Mouse (Mus musculus): Measurements from ENCODE around the gene Zfp609. TPM values are rescaled to one million over a fixed set of nuclear protein-coding genes. Genes with fewer than 3 reads are reported as not detected.
A peak's percentile ranks its signal among the peaks of the same experiment; 100 is the strongest.

The Zfp609 gene
- polyA plus RNA-seq, 1 experiment = 6.1 TPM

DNA sequence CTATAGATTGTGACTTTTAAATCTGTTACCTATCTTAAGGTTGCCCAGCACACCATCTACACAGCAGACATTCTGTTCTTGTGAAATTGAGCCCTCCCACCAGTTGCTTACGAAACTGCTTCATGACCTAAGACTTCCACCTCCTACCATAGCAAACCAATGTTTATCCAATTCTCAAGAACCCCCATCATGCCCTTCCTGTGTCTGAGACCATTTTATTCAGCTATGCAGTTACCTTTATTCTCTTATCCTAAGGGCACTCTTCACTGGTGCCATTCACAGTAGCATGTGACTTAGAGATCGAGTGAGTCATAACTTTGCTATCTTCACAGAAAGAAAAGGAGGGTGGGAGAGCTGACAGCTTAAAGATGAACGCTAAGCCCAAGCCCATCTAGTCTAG, 1.1 kb upstream of the Zfp609 start:
- Histone ChIP-seq H3K4me3 (ENCODE audit: low read depth, low read length) (no peak overlapping the region), H3K4me1 (ENCODE audit: control insufficient read depth, insufficient read depth, insufficient read length, low read length) (peaks cover 9% of the 10 kb centered on the region), H3K27ac (ENCODE audit: insufficient read depth, low read depth, low read length) (no peak overlapping the region), H3K36me3 (ENCODE audit: control insufficient read depth, insufficient read depth, low read length) (peaks cover 2% of the 10 kb centered on the region), H3K27me3 (ENCODE audit: control insufficient read depth, insufficient read depth, low read length) (no peaks in the 10 kb centered on the region)
- 23% methylated on average over 3 of the region's 3 CpGs for whole genome bisulfite sequencing
- TF ChIP-seq POLR2A (IDR thresholded peaks at IDR 0.05; ENCODE audit: low read depth, low read length) = no peak
- TF ChIP-seq CTCF (IDR thresholded peaks at IDR 0.05; ENCODE audit: extremely low read depth, insufficient read length, insufficient replicate concordance, low read depth, low read length) = no peak

DNA sequence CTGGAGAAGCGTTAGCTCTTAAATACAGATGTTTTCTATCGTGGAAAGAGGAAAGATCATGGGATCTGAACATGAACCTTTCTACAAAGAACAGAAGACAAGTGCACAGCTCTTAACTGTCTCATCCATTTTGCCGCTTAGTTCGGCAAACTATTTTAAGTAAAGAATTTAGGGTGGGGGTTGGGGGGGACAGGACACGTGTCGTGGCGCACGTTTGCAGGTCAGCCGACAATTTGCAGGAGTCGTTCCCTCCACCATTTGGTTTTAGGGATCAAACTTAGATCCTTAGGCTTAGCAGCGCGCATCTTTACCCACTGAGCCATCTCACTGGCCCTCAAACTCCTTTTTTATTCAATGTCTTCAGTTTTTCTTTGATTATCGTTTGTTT, 646 bp upstream of the Zfp609 start:
- peak overlapping the region; percentile 45 for H3K27ac ChIP-seq (ENCODE audit: insufficient read depth, low read depth, low read length)
- TF ChIP-seq POLR2A (IDR thresholded peaks at IDR 0.05; ENCODE audit: low read depth, low read length) = no peak
- no peak for TF ChIP-seq CTCF (IDR thresholded peaks at IDR 0.05; ENCODE audit: extremely low read depth, insufficient read length, insufficient replicate concordance, low read depth, low read length)
- WGBS = under 1% methylated on average over 13 of the region's 13 CpGs
- H3K4me1 ChIP-seq (ENCODE audit: control insufficient read depth, insufficient read depth, insufficient read length, low read length) = peaks cover 9% of the 10 kb centered on the region
- no peaks in the 10 kb centered on the region for H3K27me3 ChIP-seq (ENCODE audit: control insufficient read depth, insufficient read depth, low read length)
- H3K36me3 ChIP-seq (ENCODE audit: control insufficient read depth, insufficient read depth, low read length) = no peaks in the 10 kb centered on the region; the same call in none of the 2 replicates
- peak overlapping the region; percentile 89 for H3K4me3 ChIP-seq (ENCODE audit: low read depth, low read length)

DNA sequence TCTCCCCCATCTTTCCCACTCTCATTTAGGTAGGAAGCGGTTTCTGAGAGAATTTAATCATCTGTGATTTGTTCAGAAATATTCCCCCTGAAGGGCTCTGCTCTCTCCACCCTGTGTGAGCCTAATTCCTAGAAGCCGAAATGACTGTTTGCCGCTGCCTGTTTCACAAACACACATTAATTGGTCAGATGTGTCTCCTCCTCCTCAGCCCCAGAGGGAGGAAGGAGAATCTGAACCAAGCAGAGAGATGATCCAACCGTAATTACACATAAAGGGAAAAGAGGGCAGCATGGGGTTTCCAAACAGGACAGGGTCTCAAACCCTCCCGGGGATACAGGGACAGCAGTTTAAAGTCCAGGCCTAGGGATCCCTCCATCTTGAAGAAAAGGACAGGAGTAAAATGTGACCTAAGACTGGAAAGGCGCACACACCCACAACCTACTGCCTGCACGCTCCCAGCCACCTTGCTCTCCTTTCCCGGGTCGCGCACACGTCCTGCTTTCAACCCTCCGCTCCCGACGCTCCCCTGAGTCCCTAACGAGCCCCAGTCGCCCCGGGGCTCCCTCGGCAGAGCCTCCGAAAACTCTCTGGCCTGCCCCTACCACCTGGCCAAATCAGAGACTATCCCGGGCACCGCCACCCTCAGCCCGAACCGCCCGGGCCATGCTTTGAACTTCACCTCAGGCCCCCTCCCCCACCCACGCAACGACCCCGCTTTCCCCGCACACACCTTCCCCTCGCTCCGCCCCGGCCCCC, 598 bp downstream of the Zfp609 start:
- under 1% methylated on average over 31 of the region's 31 CpGs for WGBS
- Histone ChIP-seq H3K4me3 (ENCODE audit: low read depth, low read length) (peak overlapping the region; percentile 89), H3K36me3 (ENCODE audit: control insufficient read depth, insufficient read depth, low read length) (no peaks in the 10 kb centered on the region; the same call in 1 of the 2 replicates), H3K27ac (ENCODE audit: insufficient read depth, low read depth, low read length) (peak overlapping the region; percentile 76), H3K27me3 (ENCODE audit: control insufficient read depth, insufficient read depth, low read length) (no peaks in the 10 kb centered on the region), H3K4me1 (ENCODE audit: control insufficient read depth, insufficient read depth, insufficient read length, low read length) (peaks cover 13% of the 10 kb centered on the region)
- TF ChIP-seq CTCF (IDR thresholded peaks at IDR 0.05; ENCODE audit: extremely low read depth, insufficient read length, insufficient replicate concordance, low read depth, low read length) (no peak), POLR2A (IDR thresholded peaks at IDR 0.05; ENCODE audit: low read depth, low read length) (no peak)

DNA sequence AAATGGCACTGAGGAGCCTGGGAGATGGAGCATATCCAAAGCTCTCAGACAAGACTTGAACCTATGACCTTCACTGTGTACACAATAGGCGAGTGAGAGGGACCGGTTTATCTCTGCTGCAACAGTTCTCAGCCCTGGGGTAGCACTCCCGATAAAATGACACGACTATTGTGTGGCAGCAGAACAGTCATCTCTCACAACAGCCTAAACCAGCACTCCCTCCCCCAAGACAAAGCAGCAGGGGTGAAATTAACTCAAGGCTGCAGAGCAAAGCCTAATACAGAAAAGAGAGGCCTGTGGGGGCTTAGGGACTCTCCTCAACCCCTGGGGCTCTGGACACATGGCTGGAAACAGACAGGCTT, 1.2 kb downstream of the Zfp609 start:
- Histone ChIP-seq H3K36me3 (ENCODE audit: control insufficient read depth, insufficient read depth, low read length) (no peaks in the 10 kb centered on the region), H3K27ac (ENCODE audit: insufficient read depth, low read depth, low read length) (peak overlapping the region; percentile 76), H3K27me3 (ENCODE audit: control insufficient read depth, insufficient read depth, low read length) (no peaks in the 10 kb centered on the region), H3K4me3 (ENCODE audit: low read depth, low read length) (peak overlapping the region; percentile 89; the same call in 1 of the 2 replicates), H3K4me1 (ENCODE audit: control insufficient read depth, insufficient read depth, insufficient read length, low read length) (peaks cover 13% of the 10 kb centered on the region)
- TF ChIP-seq POLR2A (IDR thresholded peaks at IDR 0.05; ENCODE audit: low read depth, low read length) = no peak
- WGBS = 4% methylated on average over 4 of the region's 4 CpGs

DNA sequence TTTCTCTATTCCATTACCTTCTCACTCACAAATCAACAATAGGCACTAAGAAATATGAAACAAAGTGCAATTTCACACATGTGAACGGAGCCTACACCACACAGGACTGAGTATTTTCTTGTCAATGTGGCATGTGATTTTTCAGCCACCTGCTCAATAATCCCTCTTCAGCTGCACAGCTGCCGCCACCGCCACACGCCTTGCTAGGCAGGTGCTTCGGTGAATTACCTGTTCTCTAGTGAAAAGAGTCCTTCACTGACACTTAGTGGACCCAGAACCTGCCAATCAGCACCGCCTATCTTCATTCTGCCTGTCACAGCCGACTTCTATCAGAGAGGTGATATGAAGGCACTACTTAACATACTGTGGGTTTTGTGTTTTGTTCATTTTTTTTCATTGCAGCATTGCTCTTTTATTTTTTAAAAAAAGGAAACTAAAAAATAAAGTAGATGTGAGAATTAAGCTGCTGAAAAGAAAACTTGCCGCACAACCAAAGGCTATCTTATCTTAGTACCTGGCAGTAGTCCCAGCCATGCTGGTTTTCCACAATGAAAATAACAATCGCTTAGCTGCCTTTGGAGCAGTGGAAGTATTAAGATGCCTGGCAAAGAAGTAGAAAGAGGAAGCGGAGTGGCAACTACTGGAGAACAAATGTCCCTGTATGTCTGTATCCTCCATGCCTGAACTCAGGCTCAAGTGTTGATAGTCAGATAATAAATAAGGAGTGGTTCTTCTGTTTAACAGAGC, 3.5 kb downstream of the Zfp609 start:
- no peak for TF ChIP-seq CTCF (IDR thresholded peaks at IDR 0.05; ENCODE audit: extremely low read depth, insufficient read length, insufficient replicate concordance, low read depth, low read length)
- TF ChIP-seq POLR2A (IDR thresholded peaks at IDR 0.05; ENCODE audit: low read depth, low read length) = no peak
- WGBS = 20% methylated on average over 10 of the region's 10 CpGs
- H3K4me3 ChIP-seq (ENCODE audit: low read depth, low read length) = peak overlapping the region; percentile 20
- H3K27ac ChIP-seq (ENCODE audit: insufficient read depth, low read depth, low read length) = peak overlapping the region; percentile 60; the same call in 1 of the 2 replicates
- H3K27me3 ChIP-seq (ENCODE audit: control insufficient read depth, insufficient read depth, low read length) = no peaks in the 10 kb centered on the region
- H3K4me1 ChIP-seq (ENCODE audit: control insufficient read depth, insufficient read depth, insufficient read length, low read length) = peaks cover 13% of the 10 kb centered on the region
- no peaks in the 10 kb centered on the region for H3K36me3 ChIP-seq (ENCODE audit: control insufficient read depth, insufficient read depth, low read length)

DNA sequence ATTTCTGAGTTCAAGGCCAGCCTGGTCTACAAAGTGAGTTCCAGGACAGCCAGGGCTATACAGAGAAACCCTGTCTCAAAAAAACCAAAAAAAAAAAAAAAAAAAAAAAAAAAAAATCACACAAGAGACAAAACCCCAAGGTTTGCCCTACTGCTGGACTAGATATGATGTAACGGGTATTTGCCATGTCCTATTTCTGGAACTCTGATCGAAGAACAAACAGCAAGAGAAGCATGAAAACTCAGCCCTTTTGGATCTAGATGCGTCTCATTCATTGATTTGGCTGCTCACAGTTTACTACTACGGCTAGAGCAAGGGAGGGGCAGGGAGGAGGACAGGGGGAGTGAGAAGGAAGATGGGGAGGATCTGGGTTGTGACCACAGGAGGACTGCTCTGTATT, 5.4 kb downstream of the Zfp609 start:
- Histone ChIP-seq H3K4me3 (ENCODE audit: low read depth, low read length) (no peak overlapping the region), H3K4me1 (ENCODE audit: control insufficient read depth, insufficient read depth, insufficient read length, low read length) (peaks cover 13% of the 10 kb centered on the region), H3K27ac (ENCODE audit: insufficient read depth, low read depth, low read length) (no peak overlapping the region), H3K36me3 (ENCODE audit: control insufficient read depth, insufficient read depth, low read length) (no peaks in the 10 kb centered on the region), H3K27me3 (ENCODE audit: control insufficient read depth, insufficient read depth, low read length) (no peaks in the 10 kb centered on the region)
- TF ChIP-seq POLR2A (IDR thresholded peaks at IDR 0.05; ENCODE audit: low read depth, low read length) = no peak
- no peak for TF ChIP-seq CTCF (IDR thresholded peaks at IDR 0.05; ENCODE audit: extremely low read depth, insufficient read length, insufficient replicate concordance, low read depth, low read length)
- 61% methylated on average over 4 of the region's 4 CpGs for whole genome bisulfite sequencing

DNA sequence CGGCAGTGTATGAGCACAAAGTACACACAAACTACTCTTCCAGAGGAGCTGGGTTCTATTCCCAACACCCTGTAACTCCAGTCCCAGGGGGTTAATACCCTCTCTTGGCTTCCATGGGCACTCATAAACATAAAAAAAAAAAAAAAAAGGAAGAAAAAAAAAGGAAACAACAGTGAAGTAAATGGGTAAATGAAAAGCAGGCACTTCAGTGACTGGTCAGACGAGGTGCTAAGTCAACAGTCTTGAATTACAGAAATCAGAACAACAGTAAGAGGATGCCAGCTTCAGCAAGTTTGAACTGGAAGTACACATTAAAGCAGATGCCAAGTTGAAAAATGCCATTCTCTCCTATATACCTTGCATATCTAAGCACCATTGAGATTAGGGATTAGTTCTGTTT, 7.1 kb downstream of the Zfp609 start:
- no peak for TF ChIP-seq CTCF (IDR thresholded peaks at IDR 0.05; ENCODE audit: extremely low read depth, insufficient read length, insufficient replicate concordance, low read depth, low read length)
- Histone ChIP-seq H3K4me1 (ENCODE audit: control insufficient read depth, insufficient read depth, insufficient read length, low read length) (peaks cover 9% of the 10 kb centered on the region; the same call in 1 of the 2 replicates), H3K36me3 (ENCODE audit: control insufficient read depth, insufficient read depth, low read length) (no peaks in the 10 kb centered on the region), H3K4me3 (ENCODE audit: low read depth, low read length) (no peak overlapping the region), H3K27ac (ENCODE audit: insufficient read depth, low read depth, low read length) (no peak overlapping the region), H3K27me3 (ENCODE audit: control insufficient read depth, insufficient read depth, low read length) (no peaks in the 10 kb centered on the region)
- WGBS = 65% methylated on average over 2 of the region's 2 CpGs
